Mouse (Mus musculus) CH12.LX (cell line): ENCODE measurements around the gene Bves.

Experiments used
- CTCF ChIP-seq, 2 experiments: IDR thresholded peaks in 1 of 2; conservative IDR thresholded peaks in 1 of 2; 2 replicates each; pipeline ENCODE4 v1.5.1; 2011 to 2012; ENCODE audit warnings: low read depth in 2 of 2, low read length in 2 of 2, improper control_type of control experiment in 1 of 2, inconsistent platforms in 1 of 2, mild to moderate bottlenecking in 1 of 2, moderate library complexity in 1 of 2
- EP300 ChIP-seq: IDR thresholded peaks from 2 replicates; pipeline ENCODE4 v1.6.1; 2011; ENCODE audit warnings: low read length, improper control_type of control experiment
- ETS1 ChIP-seq: conservative IDR thresholded peaks from 2 replicates; pipeline ENCODE4 v1.6.1; 2012; ENCODE audit warnings: low read depth, mild to moderate bottlenecking, inconsistent platforms, low read length, improper control_type of control experiment, moderate library complexity
- MEF2A ChIP-seq: IDR thresholded peaks from 2 replicates; pipeline ENCODE4 v1.6.1; 2014; ENCODE audit warnings: low read depth, mild to moderate bottlenecking, inconsistent platforms, low read length, improper control_type of control experiment, borderline replicate concordance
- MXI1 ChIP-seq: IDR thresholded peaks from 2 replicates; pipeline ENCODE4 v1.6.1; 2011; ENCODE audit warnings: mild to moderate bottlenecking, low read depth, low read length, improper control_type of control experiment
- POLR2A ChIP-seq: IDR thresholded peaks from 2 replicates; pipeline ENCODE4 v1.6.1; 2011; ENCODE audit warnings: low read depth, mild to moderate bottlenecking, improper control_type of control experiment, low read length
- RCOR1 ChIP-seq: conservative IDR thresholded peaks from 2 replicates; pipeline ENCODE4 v1.6.1; 2012; ENCODE audit warnings: low read depth, mild to moderate bottlenecking, inconsistent platforms, low read length, improper control_type of control experiment
- UBTF ChIP-seq: IDR thresholded peaks from 2 replicates; pipeline ENCODE4 v1.6.1; 2012; ENCODE audit warnings: low read depth, mild to moderate bottlenecking, inconsistent platforms, low read length, improper control_type of control experiment, moderate library complexity
- USF1 ChIP-seq: IDR thresholded peaks from 2 replicates; pipeline ENCODE4 v1.6.1; 2014; ENCODE audit warnings: low read depth, mild to moderate bottlenecking, inconsistent platforms, low read length, improper control_type of control experiment
- ZMIZ1 ChIP-seq: IDR thresholded peaks from 2 replicates; pipeline ENCODE4 v1.6.1; 2012; ENCODE audit warnings: low read depth, mild to moderate bottlenecking, inconsistent platforms, low read length, improper control_type of control experiment

GRCm38 (mm10) chr10:45303315-45304036 lies 32.1 kb upstream of the Bves start:
- TF ChIP-seq POLR2A: no peak
- TF ChIP-seq UBTF: no peak
- TF ChIP-seq CTCF (conservative IDR thresholded peaks at IDR 0.05 in 1 of 2, IDR thresholded peaks at IDR 0.05 in 1 of 2; ENCODE audit: low read depth in 2 of 2, low read length in 2 of 2): no peak
- no peak for TF ChIP-seq EP300
- no peak for TF ChIP-seq ZMIZ1
- TF ChIP-seq USF1: no peak
- no peak for TF ChIP-seq MXI1
- TF ChIP-seq RCOR1: no peak
- no peak for TF ChIP-seq MEF2A
- no peak for TF ChIP-seq ETS1
